Mouse (Mus musculus) brain, embryonic 14.5 days (tissue): Measurements from ENCODE around the gene Ddc.

Source experiments
- CTCF ChIP-seq: fragments of 200-500 bp; IDR thresholded peaks from 2 replicates; pipeline ENCODE4 v1.5.1; 2012; ENCODE audit warnings: inconsistent platforms, mild to moderate bottlenecking, moderate library complexity, borderline replicate concordance; ENCODE audit not compliant: insufficient read depth, insufficient read length; ENCODE audit errors: extremely low read depth
- POLR2A ChIP-seq: fragments of 200-500 bp; IDR thresholded peaks from 2 replicates; pipeline ENCODE4 v1.6.1; 2012; ENCODE audit warnings: mild to moderate bottlenecking, inconsistent platforms, borderline replicate concordance; ENCODE audit not compliant: poor library complexity, insufficient read depth, insufficient read length, severe bottlenecking; ENCODE audit errors: extremely low read depth

DNA sequence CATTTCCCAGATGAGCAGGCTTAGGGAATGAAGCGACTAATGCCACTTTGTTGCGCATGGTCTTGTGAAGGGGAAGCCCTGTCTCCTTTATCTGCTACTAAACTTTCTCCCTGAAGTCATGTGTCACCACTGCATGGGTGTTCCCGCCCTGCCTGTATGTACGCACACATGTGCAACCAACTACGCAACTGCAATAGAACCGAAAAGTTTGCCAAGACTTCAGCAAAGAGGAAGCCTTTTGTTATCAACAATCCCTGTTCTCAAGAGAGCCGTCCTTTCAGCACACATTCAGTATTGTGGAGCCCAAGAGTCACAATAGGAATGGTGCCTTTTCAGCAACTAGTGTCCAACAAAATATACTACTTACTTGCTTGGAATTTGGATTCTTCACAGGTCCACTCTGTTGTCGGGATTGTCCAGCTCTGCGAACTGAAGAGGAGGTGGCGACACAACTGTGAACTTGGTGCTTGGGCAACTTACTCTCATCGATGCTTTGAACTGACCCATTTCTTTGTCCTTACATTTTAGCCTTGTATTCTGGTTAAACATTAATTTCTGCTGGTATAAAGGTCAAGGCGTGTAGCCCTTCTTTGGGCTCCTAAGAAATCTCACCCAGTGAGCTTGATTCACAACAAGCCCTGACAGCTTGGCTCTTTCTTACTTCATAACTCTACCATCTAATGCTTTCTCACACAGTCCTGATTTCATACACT, at the start of gene Ddc:
- TF ChIP-seq CTCF (no peak), POLR2A (no peak)
